Mouse (Mus musculus) bone marrow, adult 2 months (tissue): ENCODE results near the gene Ptprs. TPM values are rescaled to one million over a fixed set of nuclear protein-coding genes. Genes with fewer than 3 reads are reported as not detected.

Experiments
- H3K27ac ChIP-seq: fragments of 200-500 bp; 2 replicates; pipeline ENCODE4 v1.5.1; 2012; ENCODE audit warnings: low read depth, mild to moderate bottlenecking, control low read depth, inconsistent platforms, low read length; ENCODE audit not compliant: control insufficient read depth, poor library complexity, insufficient read depth
- H3K4me1 ChIP-seq: fragments of 200-500 bp; 2 replicates; pipeline ENCODE4 v1.6.1; 2011; ENCODE audit warnings: low read length; ENCODE audit not compliant: control insufficient read depth, insufficient read depth
- H3K4me3 ChIP-seq: fragments of 200-500 bp; replicated peaks from 2 replicates; pipeline ENCODE3; 2011; ENCODE audit warnings: mild to moderate bottlenecking, low read depth, low read length, control low read depth; ENCODE audit not compliant: control insufficient read depth
- CTCF ChIP-seq: fragments of 200-500 bp; IDR thresholded peaks from 2 replicates; pipeline ENCODE4 v1.5.1; 2011; ENCODE audit warnings: low read length, control low read depth; ENCODE audit not compliant: control insufficient read depth, insufficient read depth
- POLR2A ChIP-seq: fragments of 200-500 bp; IDR thresholded peaks from 2 replicates; pipeline ENCODE4 v1.6.1; 2011; ENCODE audit warnings: low read depth, mild to moderate bottlenecking, control low read depth, low read length, borderline replicate concordance; ENCODE audit not compliant: control insufficient read depth
- WGBS: fragments of 180-500 bp; shearing (Covaris S2); methylation state at CpG from one replicate; pipeline ENCODE4 v1.1.7; 2018; 5-methylcytosine and 5-hydroxymethylcytosine counted together
- polyA plus RNA-seq: library from polyadenylated mRNA; stranded (reverse); fragments of >200 nt; gene quantifications from 2 replicates; pipeline ENCODE4 v1.2.4, GENCODE M21; 2011; ENCODE audit warnings: low replicate concordance; ENCODE audit not compliant: missing spikeins, insufficient read depth, insufficient read length

Ptprs gene
- polyA plus RNA-seq, 1 experiment, result 54.0 TPM

GRCm38 (mm10) chr17:56368291-56368790 is 107.9 kb downstream of the Ptprs start:
- Histone ChIP-seq H3K4me3 (no peak overlapping the region), H3K27ac (no peak overlapping the region), H3K4me1 (no peaks in the 10 kb centered on the region)
- TF ChIP-seq POLR2A (no peak), CTCF (no peak)
- WGBS, result 88% methylated on average over 6 of the region's 6 CpGs

GRCm38 (mm10) chr17:56365791-56366673 is 110.3 kb downstream of the Ptprs start:
- TF ChIP-seq CTCF (no peak), POLR2A (no peak)
- no peaks in the 10 kb centered on the region for H3K4me1 ChIP-seq
- WGBS, result 40% methylated on average over 7 of the region's 7 CpGs

More at GRCm38 (mm10) chr17:56365791-56366673, 110.3 kb downstream of the Ptprs start:
- H3K27ac ChIP-seq, result no peak overlapping the region; the same call in 1 of the 2 replicates
- H3K4me3 ChIP-seq, result no peak overlapping the region

Other genes starting within 250 kb of the Ptprs start
- gene Fem1a, start 219.7 kb downstream of the Ptprs start, polyA plus RNA-seq, result 6.9 and 10.8 TPM in 2 replicates
- gene Ticam1, start 199.7 kb downstream of the Ptprs start, polyA plus RNA-seq, result 2.4 and 5.9 TPM in 2 replicates
- gene Plin3, start 183.6 kb downstream of the Ptprs start, polyA plus RNA-seq, result 10.9 and 29.6 TPM in 2 replicates
- gene Arrdc5, start 176.2 kb downstream of the Ptprs start, polyA plus RNA-seq, result not detected in 2 replicates
- 77.5 and 109 TPM in 2 replicates for gene Uhrf1, start 173.2 kb downstream of the Ptprs start, polyA plus RNA-seq
- gene Kdm4b, start 150.4 kb downstream of the Ptprs start, polyA plus RNA-seq, result 15.7 and 74.9 TPM in 2 replicates
- gene Znrf4, start 35.9 kb upstream of the Ptprs start, polyA plus RNA-seq, result not detected in 2 replicates
- 2.6 and 4.0 TPM in 2 replicates for gene Gm20219, start 77.9 kb upstream of the Ptprs start, polyA plus RNA-seq
- gene Safb2, start 108.1 kb upstream of the Ptprs start, polyA plus RNA-seq, result 251 and 400 TPM in 2 replicates
- gene Safb, start 108.3 kb upstream of the Ptprs start, polyA plus RNA-seq, result 94.9 and 178 TPM in 2 replicates
- gene 2410015M20Rik, start 133.3 kb upstream of the Ptprs start, polyA plus RNA-seq, result 44.0 and 94.1 TPM in 2 replicates
- gene Rpl36, start 136.9 kb upstream of the Ptprs start, polyA plus RNA-seq, result 407 and 414 TPM in 2 replicates
- gene Lonp1, start 150.4 kb upstream of the Ptprs start, polyA plus RNA-seq, result 19.7 and 29.5 TPM in 2 replicates
- not detected in 2 replicates for gene Catsperd, start 151.7 kb upstream of the Ptprs start, polyA plus RNA-seq
- gene Ranbp3, start 196.8 kb upstream of the Ptprs start, polyA plus RNA-seq, result 36.4 and 52.9 TPM in 2 replicates
- 136 and 211 TPM in 2 replicates for gene Ndufa11, start 241.3 kb upstream of the Ptprs start, polyA plus RNA-seq
- gene Vmac, start 241.5 kb upstream of the Ptprs start, polyA plus RNA-seq, result 3.1 and 5.8 TPM in 2 replicates